Mouse (Mus musculus): ENCODE data around the gene Slc31a2.

Slc31a2 gene

DNA sequence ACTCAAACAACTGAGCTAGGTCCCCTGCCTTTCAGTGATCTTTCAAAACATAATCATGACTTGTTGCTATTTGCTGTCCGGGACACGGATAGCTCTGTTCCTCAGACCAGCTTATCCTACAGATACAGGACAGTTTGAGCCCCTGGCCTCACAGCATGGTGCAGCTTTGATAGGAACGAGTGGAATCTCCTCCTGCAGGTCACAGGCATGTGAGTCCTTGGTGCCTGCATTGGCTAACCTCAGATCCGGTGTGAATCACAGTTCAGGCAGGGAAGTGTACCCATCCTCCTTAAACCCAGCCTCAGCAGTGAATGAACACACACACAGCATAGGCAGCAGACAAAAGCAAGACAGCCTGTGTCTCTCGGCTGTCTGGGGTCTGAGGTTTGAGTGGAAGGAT is 19.0 kb downstream of the Slc31a2 start:
- no peak for DNase-seq (ENCODE audit: low spot score)

DNA sequence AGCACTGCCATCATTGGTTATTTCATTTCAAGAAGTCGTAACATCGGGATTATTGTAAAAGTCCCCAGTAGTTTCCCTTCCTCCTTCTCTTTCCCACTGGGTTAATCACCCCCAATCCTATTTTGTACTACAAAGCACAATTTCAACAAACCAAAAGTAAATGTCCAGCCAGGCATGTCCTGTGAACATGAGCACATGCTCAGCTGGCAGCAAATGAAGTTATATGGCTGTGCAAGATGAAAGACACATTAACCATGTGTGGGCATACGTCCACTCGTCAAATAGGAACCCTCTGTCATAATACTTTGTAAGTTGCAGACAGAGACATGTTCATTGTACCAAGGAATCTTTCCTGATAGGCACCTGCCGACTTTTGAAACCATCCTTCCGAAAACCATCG is 20.6 kb downstream of the Slc31a2 start:
- no peak for DNase-seq (ENCODE audit: low spot score)

DNA sequence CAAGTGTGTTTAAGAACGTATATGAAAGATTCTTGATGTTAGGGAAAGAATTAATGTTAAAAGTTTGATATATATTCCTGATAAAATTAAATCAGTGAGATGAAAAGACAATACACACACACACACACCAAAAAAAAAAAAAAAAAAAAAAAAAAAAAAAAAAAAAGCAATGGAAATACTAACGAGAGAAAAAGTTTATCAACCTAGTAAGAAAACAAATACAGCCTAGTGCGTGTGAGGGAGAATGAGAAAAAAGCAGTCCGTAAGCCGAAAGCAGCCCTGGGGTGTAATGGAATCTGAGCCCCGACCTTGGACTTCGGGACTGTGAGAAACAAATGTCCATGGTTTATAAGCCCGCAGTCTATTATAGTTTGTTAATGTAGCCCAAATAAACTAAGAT is 23.2 kb downstream of the Slc31a2 start:
- no peak for DNase-seq (ENCODE audit: low spot score)

DNA sequence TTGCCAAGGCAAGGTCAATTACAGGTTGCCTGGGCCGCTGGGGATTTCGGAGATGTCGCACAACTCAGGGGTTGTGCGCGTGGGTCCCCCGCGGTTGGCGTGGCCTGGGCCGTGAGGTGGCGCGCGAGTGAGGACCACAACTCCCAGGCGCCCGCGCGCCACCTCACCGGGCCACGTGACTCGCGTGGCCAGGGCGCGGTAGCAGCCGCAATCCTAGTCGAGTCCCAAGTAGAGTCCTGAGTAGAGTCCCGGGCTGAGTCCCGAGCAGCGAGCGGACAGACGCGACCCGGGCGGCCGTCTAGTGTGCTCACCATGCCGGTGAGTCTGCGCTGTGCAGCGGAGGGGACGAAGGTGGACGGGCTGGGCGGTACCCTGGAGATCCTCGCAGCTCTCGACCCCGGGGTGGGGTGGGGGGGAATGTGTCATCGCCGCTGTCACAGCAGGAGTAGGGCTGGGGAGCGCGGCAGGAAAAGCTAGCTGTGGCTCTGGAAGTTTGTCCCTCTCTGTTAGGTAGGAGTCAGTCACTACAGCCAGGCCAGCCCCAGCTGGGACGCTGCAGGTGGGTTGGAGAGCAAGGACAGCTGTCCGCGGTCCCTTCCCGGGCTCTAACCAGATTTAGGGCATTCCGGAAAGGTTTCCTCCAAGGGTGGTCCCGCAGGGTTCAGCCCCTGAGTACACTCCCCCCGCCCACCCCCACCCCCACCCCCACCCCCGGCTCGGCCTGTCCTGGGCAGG is 24.1 kb downstream of the Slc31a2 start:
- peak; percentile 89 for DNase-seq (ENCODE audit: low spot score)

DNA sequence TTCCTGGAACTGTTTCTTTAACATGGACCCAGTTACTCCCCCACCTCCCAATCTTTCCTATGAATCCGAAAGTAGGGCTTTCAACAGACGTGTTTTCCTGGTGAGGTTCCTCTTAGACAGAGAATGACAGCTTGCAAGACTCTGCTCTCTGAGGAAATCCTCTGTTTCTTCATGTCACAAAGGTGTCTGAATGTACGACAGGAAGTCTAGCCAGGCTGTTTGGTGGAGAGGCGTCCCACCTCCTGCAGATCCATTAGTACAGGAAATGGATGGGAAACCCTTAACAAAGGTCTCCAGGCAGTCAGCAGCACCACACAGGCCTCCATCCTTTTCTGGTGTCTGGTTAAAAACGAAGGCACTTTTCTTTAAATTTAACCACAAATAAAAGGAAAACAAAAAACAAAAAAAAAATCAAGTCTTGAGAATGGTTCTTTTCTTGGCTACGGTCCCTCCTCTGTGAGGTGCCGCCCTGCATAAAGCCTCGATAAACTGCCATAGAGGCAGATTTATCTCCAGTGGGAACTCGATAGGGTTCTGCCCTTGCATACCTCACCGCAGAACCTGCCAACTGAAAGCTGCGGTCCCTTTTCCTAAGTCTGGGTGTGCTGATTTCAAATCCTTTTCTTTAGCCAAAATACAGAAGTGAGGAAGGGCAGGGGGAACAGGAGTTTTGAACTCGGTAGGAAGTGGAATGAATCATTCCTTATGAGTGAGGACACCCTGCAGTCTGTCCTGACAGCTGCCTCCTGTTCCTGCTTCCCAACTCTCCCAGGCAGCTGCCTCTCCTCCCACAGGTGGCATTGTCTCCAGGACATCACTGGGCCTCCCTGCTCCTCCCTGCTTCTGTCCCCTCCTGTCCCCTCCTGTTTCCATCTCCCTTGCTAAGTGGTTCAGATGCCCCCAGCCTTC is 24.9 kb downstream of the Slc31a2 start:
- DNase-seq (ENCODE audit: low spot score), result peak; percentile 30

DNA sequence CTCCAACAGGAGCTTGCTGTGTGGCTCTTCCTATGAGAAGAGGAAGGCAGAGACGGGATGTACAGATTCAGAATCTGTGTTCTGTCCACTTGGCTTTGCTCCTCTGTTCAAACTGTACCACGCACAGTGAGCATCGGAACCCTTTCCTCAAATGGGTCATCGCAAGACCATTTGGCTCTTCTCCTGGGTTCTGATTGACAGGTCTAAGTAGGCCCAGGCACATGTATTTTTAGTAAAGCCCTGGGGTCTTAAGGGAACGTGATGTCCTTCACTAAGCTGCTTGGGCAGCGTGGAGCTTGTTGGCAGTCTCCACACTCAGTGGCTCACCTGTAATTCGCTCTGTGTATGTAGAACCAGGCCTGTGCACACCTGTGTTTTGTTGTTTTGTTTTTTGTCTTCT is 26.9 kb downstream of the Slc31a2 start:
- DNase-seq (ENCODE audit: low spot score), result no peak

DNA sequence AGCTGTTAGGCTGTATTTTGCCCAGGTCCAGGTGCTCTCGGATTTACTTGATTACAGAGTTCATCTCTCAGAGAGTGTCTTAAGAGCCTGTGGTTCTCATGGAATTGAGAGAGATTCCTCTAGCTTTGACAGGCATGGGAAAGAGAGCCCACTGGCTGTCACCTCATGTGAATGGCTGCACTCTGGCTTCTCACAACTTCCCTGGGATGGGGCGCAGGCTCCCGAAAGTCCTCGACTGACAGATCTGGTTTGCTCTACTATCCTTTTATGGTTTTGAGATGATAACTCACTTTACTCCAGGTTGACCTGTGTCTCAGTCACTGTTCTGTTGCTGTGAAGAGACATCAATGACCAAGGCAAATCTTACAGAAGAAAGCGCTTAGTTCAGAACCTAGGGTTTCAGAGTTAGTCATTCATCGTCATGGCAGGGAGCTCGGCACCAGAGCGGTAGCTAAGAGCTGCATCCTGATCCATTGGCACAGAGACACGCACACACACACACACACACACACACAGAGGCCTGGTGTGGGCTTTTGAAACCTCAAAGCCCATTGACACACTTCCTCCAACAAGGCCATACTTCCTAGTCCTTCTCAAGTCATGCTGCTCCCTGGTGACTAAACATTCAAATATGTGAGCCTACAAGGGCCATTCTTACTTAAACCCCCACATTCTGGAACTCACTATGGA is 28.6 kb downstream of the Slc31a2 start:
- no peak for DNase-seq (ENCODE audit: low spot score)

DNA sequence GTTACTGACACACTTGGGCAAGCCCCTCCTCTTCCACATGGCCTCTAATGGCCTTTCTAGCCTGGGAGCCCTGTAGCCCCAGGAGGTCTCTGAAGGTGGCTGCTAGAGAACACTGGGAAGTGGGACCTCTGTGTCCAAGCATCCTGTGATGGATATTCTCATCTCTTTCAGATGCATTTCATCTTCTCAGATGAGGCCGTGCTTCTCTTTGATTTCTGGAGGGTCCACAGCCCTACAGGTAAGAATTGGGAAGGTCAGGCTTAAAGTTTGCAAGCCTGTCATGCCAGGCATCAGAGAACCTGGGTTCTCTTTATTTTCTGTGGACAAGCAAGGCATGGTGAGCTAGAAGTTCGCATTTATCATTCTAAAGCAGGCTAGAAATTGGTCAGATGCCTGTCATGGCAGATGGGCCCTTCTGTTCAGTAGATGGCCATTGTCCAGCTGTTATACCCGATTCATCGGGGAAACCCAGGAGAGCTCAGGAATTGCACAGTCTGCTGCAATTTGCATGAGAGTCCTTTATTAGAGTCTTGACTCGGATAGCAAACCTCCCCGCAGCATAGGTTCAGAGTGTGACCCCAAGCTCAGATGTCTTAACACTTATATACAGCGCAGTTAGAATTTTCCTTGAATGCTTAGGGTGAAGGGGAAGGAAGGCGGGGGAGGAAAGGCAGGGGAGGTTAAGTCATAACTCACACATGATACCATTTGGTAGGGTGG is 30.3 kb downstream of the Slc31a2 start:
- peak; percentile 38 for DNase-seq (ENCODE audit: low spot score)

DNA sequence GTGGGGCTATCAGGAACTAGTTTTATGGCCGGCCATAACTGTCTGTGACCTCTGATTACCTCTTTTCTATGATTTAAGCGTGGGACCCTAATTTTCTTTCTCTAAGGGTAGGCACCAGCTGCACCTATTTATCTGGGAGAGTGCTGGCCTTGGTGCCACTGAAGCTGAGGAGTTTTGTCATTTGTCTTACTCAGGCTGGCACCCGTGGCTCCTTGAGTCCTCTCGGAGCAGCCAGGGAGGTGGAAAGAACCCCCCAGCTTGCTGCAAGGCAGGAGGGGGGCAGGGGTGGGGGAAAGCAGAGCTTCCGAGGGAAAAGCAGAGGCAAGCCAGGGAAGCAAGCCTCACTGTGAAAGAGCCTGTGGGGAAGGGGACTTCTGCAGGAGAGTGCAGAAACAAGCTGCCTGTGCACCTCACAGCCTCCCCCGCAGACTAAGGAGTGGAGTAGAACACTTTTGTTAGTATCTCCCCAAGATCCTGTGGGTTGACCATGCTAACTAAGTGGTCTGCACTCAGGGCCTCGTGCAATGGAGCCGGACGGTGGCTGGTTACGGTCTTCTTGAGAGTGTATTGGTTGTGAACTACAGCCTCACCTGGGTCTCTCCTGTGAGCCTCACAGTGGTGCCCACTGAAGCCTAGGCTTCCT is 31.0 kb downstream of the Slc31a2 start:
- peak; percentile 21 for DNase-seq (ENCODE audit: low spot score)

DNA sequence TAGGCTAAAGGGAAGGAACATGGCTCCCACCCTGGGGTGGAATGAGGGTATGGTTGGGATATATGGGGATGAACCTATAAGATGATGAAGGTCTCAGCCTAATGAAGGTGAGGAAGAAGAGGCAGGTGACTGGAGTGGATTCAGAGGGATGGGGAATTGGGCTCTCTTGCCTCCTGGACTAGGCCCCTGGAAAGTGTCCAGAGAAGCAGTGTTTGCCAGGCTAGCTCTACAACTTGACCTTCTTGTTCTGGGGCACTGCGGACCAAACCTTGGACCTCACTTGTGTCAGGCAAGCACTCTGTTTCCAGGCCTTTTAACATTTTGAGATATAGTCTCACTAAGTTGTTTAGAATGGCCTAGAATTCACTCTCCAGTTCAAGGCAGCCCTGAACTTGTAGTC is 32.4 kb downstream of the Slc31a2 start:
- no peak for DNase-seq (ENCODE audit: low spot score)

DNA sequence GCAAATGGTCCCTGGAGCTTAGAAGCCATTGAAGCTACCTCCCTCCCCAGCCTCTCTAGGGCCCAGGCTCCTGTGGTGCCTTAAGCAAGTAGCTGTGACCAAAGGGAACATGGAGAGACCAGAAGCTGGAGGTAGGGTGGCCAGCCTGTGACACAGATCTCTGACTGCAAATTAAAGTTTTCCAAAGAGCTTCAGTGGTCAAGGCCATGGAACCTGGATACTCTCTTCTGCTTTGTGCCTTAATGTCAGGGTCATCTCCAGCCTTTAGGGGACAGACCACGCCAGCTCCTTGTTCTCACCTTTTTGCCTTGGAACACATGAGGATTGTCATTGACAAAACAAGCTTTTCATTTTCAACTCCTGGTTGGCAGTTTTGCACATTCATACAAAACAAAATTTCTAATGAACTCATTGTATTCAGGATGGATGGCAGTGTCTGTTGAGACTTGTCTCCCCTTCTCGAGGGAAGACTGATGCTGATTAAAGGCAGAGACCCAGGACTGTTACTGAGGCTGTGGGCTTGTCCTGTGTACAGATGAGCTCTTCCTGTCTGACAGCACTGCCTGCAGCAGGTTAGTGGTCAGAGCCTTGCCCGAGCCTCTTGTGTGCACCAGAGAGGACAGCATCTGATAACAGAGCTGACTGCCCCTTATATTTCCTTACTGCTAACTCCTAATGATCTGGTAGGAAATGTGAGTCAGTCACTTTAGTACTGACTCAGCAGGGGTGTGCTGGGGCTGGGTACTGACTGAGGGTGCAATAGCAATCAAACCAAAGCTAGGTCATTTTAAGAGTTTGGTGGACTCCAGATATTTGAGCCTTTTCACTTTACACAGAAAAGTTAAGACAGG is 35.1 kb downstream of the Slc31a2 start:
- DNase-seq (ENCODE audit: low spot score), result no peak

DNA sequence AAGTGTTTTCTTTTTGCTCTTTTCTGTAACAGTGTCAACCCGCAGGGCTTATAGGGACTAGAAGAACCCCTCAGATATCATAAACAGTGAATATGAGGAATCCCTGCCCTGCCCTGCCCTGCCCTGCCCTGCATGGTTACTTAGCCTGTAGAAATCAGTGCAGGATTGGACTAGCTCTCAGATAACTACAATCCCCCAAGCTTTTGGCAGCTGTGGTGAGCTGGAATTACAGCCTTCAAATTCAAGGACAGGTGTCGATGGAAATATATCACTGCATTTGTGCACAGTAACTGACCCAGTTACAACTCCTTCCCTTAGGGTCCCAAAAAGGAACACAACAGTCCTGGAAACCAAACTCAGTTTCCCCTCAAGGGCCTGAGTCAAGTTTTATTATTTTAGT is 37.6 kb downstream of the Slc31a2 start:
- DNase-seq (ENCODE audit: low spot score), result no peak

DNA sequence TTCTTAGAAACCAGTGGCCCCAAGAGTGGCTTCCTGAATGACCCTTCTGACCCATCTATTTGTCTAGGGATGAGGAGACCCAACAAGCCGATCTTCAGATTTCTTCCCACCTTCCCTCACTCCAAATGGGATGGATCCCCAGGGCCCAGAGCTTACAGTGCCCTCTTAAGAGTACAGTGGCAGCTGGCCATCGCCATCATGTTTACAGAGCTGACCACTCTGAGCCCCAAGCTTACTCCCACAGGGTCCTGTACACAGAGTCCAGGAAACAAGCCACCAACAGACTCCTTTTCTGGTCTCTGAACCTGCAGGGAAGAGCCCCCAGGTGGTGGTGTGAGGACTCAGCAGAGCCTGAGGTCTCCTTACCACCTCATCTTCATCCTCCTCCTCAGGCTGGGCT is 40.4 kb downstream of the Slc31a2 start:
- DNase-seq (ENCODE audit: low spot score), result no peak

DNA sequence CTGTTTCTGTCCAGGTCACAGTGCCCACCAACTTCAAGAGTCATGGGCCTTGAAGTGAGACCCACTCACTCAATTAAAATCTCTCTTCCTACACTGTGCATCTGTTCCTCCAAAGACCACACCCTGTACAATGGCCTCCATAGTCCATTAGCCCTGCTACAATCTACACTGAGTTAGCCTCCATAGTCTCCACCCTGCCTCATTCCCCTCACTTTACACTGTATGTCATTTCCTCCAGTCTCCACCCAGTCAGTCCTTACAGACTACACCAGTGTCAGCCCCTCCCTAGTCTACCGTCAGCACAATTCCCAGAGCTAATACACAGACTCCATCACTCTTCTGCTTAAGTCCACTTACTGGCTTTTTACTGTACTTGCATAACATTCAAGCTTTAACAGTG is 40.9 kb downstream of the Slc31a2 start:
- DNase-seq (ENCODE audit: low spot score), result no peak

DNA sequence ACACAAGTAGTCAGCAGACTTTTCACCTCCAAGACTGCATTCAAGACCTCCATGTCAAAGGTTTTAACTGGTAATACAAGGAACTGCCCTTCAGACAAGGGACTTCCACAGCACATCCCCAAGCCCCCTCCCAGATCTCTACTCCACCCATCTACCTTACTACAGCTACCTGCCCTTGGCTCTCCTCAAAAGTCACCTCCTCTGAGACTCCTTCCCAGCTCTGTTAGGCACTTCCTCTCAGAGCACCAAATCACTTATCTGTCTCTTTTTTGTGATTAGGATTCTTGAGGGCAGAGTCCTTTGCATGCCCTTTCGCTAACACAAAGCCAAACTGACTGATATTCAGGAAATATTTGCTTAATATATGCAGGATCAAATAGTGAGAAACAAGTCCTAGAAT is 43.9 kb downstream of the Slc31a2 start:
- no peak for DNase-seq (ENCODE audit: low spot score)

DNA sequence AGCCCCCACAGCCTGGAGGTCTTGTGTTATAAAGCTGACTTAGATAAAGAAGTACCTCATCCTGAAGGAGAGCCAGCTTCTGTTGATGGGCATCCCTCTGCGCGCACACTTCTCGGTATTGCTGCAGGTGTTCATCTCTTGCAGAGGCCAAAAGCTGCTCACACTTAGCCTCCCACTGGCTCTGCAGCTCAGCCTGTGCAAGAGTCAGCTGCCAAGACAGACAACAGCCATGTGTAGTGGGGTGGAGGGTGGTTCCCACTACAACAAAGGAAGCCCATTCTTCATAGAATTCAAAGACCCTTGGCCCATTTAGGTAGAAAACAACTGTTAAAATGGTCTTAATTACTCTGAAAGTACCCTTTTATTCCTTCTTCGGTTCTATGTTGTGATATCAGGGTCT is 44.5 kb downstream of the Slc31a2 start:
- no peak for DNase-seq (ENCODE audit: low spot score)

DNA sequence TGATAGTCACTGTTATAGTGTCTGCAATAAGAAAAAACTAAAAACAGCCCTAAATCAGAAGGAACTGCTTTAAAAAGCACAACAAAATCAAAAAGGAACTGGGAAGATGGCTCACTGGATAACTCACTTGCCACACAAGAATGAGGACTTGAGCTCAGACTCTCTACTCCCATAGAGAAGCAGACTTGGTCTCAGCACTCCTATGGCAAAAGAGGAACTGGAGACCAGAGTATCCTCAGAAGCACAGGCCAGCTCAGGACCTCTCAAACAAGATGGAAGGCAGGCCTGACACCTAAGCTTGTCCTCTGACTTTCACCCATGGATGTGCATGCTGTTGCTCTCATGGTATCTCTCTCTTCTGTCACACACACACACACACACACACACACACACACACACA is 46.0 kb downstream of the Slc31a2 start:
- DNase-seq (ENCODE audit: low spot score), result no peak

DNA sequence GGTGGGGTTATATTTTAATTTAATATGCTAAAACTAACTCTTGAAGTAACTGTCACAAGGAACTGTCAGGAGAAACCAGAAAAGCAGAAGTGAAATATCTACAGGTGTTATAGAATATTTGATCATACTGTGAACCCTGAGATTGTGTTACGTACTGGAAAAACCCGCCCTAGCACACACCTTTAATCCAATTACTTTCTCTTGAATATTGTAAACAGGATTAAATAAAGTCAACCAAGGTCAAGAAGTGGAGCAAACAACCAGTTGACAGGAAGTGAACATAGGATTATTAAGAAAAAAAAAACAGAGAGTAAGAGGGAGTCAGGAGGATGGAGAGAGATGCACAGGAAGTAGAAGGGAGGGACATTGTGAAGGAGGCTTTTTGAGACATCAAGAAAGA is 50.5 kb downstream of the Slc31a2 start:
- no peak for DNase-seq (ENCODE audit: low spot score)

DNA sequence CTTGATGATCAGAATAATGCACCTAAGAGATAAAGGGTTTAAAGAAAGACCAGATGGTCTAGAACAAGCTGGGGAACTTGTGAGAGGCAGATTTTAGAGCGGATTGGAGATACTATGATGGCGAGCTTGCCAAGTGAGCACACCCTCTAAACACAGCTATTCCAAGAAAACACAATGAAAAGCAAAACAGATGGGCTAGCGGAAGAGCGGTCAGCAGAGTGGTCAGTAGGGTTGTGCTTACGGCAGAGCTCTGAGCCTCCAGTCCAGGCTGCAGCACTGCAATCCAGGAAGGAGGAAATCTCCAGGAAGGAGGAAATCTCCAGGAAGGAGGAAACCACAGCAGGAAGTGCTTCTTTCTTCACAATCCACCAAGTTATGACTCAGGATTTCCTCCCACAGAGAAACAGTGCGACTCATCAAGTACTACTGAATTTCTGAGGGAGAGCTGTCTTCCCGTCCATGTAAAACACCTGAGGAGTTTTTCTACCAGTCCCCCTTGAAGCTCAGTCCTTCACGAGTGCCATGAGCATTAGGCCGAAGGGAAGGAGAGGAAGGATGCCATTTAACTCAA is 51.4 kb downstream of the Slc31a2 start:
- DNase-seq (ENCODE audit: low spot score), result no peak

DNA sequence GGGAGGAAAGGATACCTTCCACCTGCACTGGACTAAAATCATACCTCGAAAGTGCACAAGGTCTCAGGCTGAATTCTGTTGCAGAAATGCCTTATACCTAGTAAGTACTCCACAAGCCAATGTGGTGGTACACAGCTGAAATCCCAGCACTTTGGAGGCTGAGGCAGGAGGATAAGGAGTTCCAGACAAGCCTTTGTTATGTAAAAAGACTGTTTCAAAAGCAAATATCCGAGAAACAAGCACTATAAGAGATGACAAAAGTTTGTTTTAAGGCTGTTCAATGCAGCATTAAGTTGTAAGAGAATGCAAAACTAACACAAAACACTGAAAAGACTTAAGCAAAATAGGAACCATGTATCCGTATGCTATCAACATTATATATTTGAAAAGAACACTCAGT is 52.2 kb downstream of the Slc31a2 start:
- DNase-seq (ENCODE audit: low spot score), result no peak

All from embryo, embryonic 10 days (tissue).